Comparison of ENCODE assay signal across 12 mouse cellular contexts in the genomic region with DNA sequence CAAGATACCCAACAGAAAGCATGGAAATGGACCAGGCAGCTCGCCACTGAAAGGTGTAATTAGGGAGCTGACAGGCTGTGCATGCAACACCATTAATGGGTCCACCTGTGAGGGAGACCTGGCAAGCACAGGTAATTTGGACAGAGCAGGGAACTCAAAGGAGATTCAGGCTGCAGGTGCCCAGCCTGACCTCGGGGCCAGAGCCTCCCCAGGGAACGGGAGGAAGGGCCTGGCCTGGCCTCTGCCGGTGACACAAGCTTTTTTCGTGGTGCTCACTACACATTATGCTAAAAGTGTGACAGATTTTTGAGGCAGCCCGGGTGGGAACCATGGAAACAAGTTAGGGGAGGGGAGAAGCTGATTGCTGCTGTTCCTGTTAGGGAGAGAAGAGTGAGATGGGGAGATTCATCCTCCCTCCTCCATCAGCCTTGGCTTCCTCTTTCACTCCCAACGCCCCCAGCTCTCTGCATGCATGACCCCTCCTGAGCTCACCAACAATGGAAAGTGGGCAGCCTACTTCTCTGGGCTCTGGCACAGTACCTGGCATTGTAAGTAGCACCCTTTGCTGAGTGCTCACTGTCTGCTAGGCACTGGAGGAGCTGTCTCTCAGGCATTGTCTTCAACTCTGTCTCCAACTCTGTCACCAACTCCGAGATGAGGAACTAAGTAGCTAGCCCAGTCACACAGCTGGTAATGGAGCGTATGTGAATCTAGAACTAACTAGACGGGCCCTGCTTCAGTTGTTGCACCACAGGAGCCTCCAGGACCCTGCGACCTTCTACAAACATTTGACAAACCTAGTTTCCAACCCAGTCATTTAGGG.
A peak's percentile ranks its signal among the peaks of the same experiment; 100 is the strongest.
DNase-seq lines count a peak whose midpoint lies in the region; ATAC-seq and TF ChIP-seq lines count a peak whose summit lies in the region.
"Had no signal": no experiment of that assay in that cellular context is flagged by ENCODE, and none has a peak within 500 bp of the region (broad histone marks: within the 10 kb centered on the region; RNA-seq: fewer than 3 reads in every experiment).

No protein-coding gene starts in this region.

- no peaks in the 10 kb centered on the region for H3K27me3 ChIP-seq in forebrain, embryonic 14.5 days (replicated peaks; ENCODE audit: control insufficient read depth, insufficient read depth, low read length)
- no peaks in the 10 kb centered on the region for H3K27me3 ChIP-seq in hindbrain, embryonic 11.5 days (ENCODE audit: control insufficient read depth, insufficient read depth, low read length)
- no peaks in the 10 kb centered on the region for H3K27me3 ChIP-seq in midbrain, postnatal 0 days (ENCODE audit: insufficient read depth, low read length)
- H3K27me3 ChIP-seq: lung, embryonic 15.5 days; neural tube, embryonic 13.5 days had no signal

- no peak overlapping the region for H3K9ac ChIP-seq in forebrain, embryonic 14.5 days (ENCODE audit: low read length)
- no peak overlapping the region for H3K9ac ChIP-seq in hindbrain, embryonic 11.5 days (ENCODE audit: low read depth, low read length)
- no peak overlapping the region for H3K9ac ChIP-seq in midbrain, postnatal 0 days (replicated peaks; ENCODE audit: low read length, poor library complexity, severe bottlenecking)
- H3K9ac ChIP-seq: heart, embryonic 12.5 days; lung, embryonic 15.5 days; neural tube, embryonic 13.5 days had no signal

- ATAC-seq in forebrain, embryonic 14.5 days: peak; percentile 61; the same call in 1 of the 2 replicates
- no peak; the same call in 1 of the 2 replicates for ATAC-seq in hindbrain, embryonic 11.5 days (ENCODE audit: low FRiP score)
- peak; percentile 65 for ATAC-seq in midbrain, postnatal 0 days (ENCODE audit: low FRiP score)

- no peak overlapping the region for H3K4me3 ChIP-seq in forebrain, embryonic 14.5 days (ENCODE audit: low read depth, low read length)
- H3K4me3 ChIP-seq in hindbrain, embryonic 11.5 days (ENCODE audit: low read depth, low read length): no peak overlapping the region
- no peak overlapping the region for H3K4me3 ChIP-seq in midbrain, postnatal 0 days (ENCODE audit: low read depth, low read length)
- H3K4me3 ChIP-seq: heart, embryonic 12.5 days; lung, embryonic 15.5 days; neural tube, embryonic 13.5 days had no signal

- 48% methylated on average over 11 of the region's 11 CpGs for WGBS in forebrain, embryonic 14.5 days
- WGBS in hindbrain, embryonic 11.5 days: 29% methylated on average over 11 of the region's 11 CpGs
- 25% methylated on average over 11 of the region's 11 CpGs for WGBS in midbrain, postnatal 0 days

- no peaks in the 10 kb centered on the region for H3K36me3 ChIP-seq in forebrain, embryonic 14.5 days (ENCODE audit: control insufficient read depth, insufficient read depth, low read length)
- H3K36me3 ChIP-seq in hindbrain, embryonic 11.5 days (ENCODE audit: control insufficient read depth, insufficient read depth, low read length): no peaks in the 10 kb centered on the region
- H3K36me3 ChIP-seq in midbrain, postnatal 0 days (ENCODE audit: insufficient read depth, low read length): no peaks in the 10 kb centered on the region
- H3K36me3 ChIP-seq: heart, embryonic 12.5 days; lung, embryonic 15.5 days; neural tube, embryonic 13.5 days had no signal

- H3K4me1 ChIP-seq in forebrain, embryonic 14.5 days (ENCODE audit: control insufficient read depth, insufficient read depth, low read length): 0 out of 2 replicates have a peak, but pooled peaks cover 3% of the 10 kb centered on the region
- H3K4me1 ChIP-seq in hindbrain, embryonic 11.5 days (replicated peaks; ENCODE audit: control insufficient read depth, insufficient read depth, low read length): no peaks in the 10 kb centered on the region
- peaks cover 5% of the 10 kb centered on the region; the same call in 1 of the 2 replicates for H3K4me1 ChIP-seq in midbrain, postnatal 0 days (ENCODE audit: insufficient read depth, low read length)
- H3K4me1 ChIP-seq: heart, embryonic 12.5 days; lung, embryonic 15.5 days had no signal

- H3K9me3 ChIP-seq in forebrain, embryonic 14.5 days (replicated peaks; ENCODE audit: control insufficient read depth, low read length): no peaks in the 10 kb centered on the region; the same call in 1 of the 2 replicates
- no peaks in the 10 kb centered on the region for H3K9me3 ChIP-seq in hindbrain, embryonic 11.5 days (ENCODE audit: control insufficient read depth, low read length)
- no peaks in the 10 kb centered on the region for H3K9me3 ChIP-seq in midbrain, postnatal 0 days (ENCODE audit: low read length)
- H3K9me3 ChIP-seq: heart, embryonic 12.5 days; lung, embryonic 15.5 days; neural tube, embryonic 13.5 days had no signal

- H3K4me2 ChIP-seq in forebrain, embryonic 14.5 days (ENCODE audit: low read length): no peak overlapping the region
- H3K4me2 ChIP-seq in hindbrain, embryonic 11.5 days (replicated peaks; ENCODE audit: low read depth, low read length): no peak overlapping the region
- no peak overlapping the region for H3K4me2 ChIP-seq in midbrain, postnatal 0 days (ENCODE audit: low read depth, low read length, poor library complexity, severe bottlenecking)
- H3K4me2 ChIP-seq: heart, embryonic 12.5 days; lung, embryonic 15.5 days; neural tube, embryonic 13.5 days had no signal

- DNase-seq in forebrain, embryonic 14.5 days (ENCODE audit: low spot score): peak; percentile 63
- peak; percentile 38 for DNase-seq in hindbrain, embryonic 11.5 days (ENCODE audit: low spot score)
- peak; percentile 15 for DNase-seq in left cerebral cortex, adult 11 months (ENCODE audit: low spot score)
- DNase-seq in midbrain, postnatal 0 days (ENCODE audit: low spot score): peak; percentile 51
- no peak for DNase-seq in adipocyte (ENCODE audit: low spot score)
- no peak for DNase-seq in ovary, postnatal 14 days (ENCODE audit: low spot score)
- no peak for DNase-seq in cerebellum, adult 9-11 months
- DNase-seq in kidney, adult 18-20 months: no peak
- DNase-seq: kidney, postnatal 36 days had no signal

- H3K27ac ChIP-seq in forebrain, embryonic 14.5 days (ENCODE audit: low read depth, low read length): no peak overlapping the region
- no peak overlapping the region for H3K27ac ChIP-seq in hindbrain, embryonic 11.5 days (ENCODE audit: low read depth, low read length)
- peak overlapping the region; percentile 19; the same call in 1 of the 2 replicates for H3K27ac ChIP-seq in midbrain, postnatal 0 days (ENCODE audit: low read depth, low read length)
- H3K27ac ChIP-seq: lung, embryonic 15.5 days; neural tube, embryonic 13.5 days had no signal

- TF ChIP-seq CTCF in midbrain, postnatal 0 days (IDR thresholded peaks at IDR 0.05): peak; percentile 16; the same call in 1 of the 2 replicates

Comparison
In these comparisons a context has a peak if more than half of its experiments do, and no peak if none do; other contexts are left out.
1. DNase-seq: peak in forebrain, embryonic 14.5 days (single experiment), hindbrain, embryonic 11.5 days (single experiment), left cerebral cortex, adult 11 months (single experiment) and midbrain, postnatal 0 days (single experiment); none in adipocyte (single experiment), ovary, postnatal 14 days (single experiment), cerebellum, adult 9-11 months (single experiment) and kidney, adult 18-20 months (single experiment).